Mouse (Mus musculus) gastrocnemius, postnatal 10 days (tissue): ENCODE measurements around the gene Gm44973. TPM values are rescaled to one million over a fixed set of nuclear protein-coding genes. Genes with fewer than 3 reads are reported as not detected.

Source experiments
- DNase-seq: peaks from one replicate; pipeline ENCODE4 v3.0.0; 2021; ENCODE audit warnings: mixed read lengths
- total RNA-seq, 2 experiments: library from RNA; stranded (reverse); gene quantifications; 2 replicates each; pipeline ENCODE4 v1.2.3; 2021

Gm44973 gene
- total RNA-seq, 2 experiments from 2014 or later, result not detected

GRCm38 (mm10) chr7:5081939-5082338, 66.6 kb downstream of the Gm44973 start:
- DNase-seq, result no peak

Other genes starting within 250 kb of the Gm44973 start
- gene Fam71e2, start 244.2 kb upstream of the Gm44973 start, total RNA-seq, result not detected
- under 1 TPM; 0.20 to 0.31 TPM for gene Il11, start 232.6 kb upstream of the Gm44973 start, total RNA-seq
- gene Tmem190, start 232.6 kb upstream of the Gm44973 start, total RNA-seq, result not detected
- gene Tmem238, start 225.8 kb upstream of the Gm44973 start, total RNA-seq, result 1 to 10 TPM; 3.5 to 6.3 TPM
- 100 to 1,000 TPM; 796 to 873 TPM for gene Rpl28, start 222.6 kb upstream of the Gm44973 start, total RNA-seq
- gene Ube2s, start 202.9 kb upstream of the Gm44973 start, total RNA-seq, result 100 to 1,000 TPM in 1 of 2 experiments, 10 to 100 TPM in 1; 91.1 to 107 TPM
- gene Shisa7, start 170.8 kb upstream of the Gm44973 start, total RNA-seq, result under 1 TPM; 0.12 to 0.18 TPM
- 1 to 10 TPM; 1.9 to 4.3 TPM for gene Isoc2b, start 145.2 kb upstream of the Gm44973 start, total RNA-seq
- gene Isoc2a, start 138.3 kb upstream of the Gm44973 start, total RNA-seq, result 10 to 100 TPM; 13.3 to 14.3 TPM
- under 1 TPM in 1 of 2 experiments, not detected in 1; 0.19 TPM for gene Gm36210, start 109.0 kb upstream of the Gm44973 start, total RNA-seq
- gene Zfp628, start 100.3 kb upstream of the Gm44973 start, total RNA-seq, result 10 to 100 TPM in 1 of 2 experiments, 1 to 10 TPM in 1; 9.9 to 10.5 TPM
- gene Nat14, start 93.5 kb upstream of the Gm44973 start, total RNA-seq, result 1 to 10 TPM; 1.9 to 4.4 TPM
- 10 to 100 TPM; 43.3 to 55.0 TPM for gene Ssc5d, start 89.7 kb upstream of the Gm44973 start, total RNA-seq
- gene Sbk2, start 51.1 kb upstream of the Gm44973 start, total RNA-seq, result 10 to 100 TPM; 31.0 to 46.5 TPM
- under 1 TPM in 1 of 2 experiments, not detected in 1; 0.28 TPM for gene Sbk3, start 44.3 kb upstream of the Gm44973 start, total RNA-seq
- 10 to 100 TPM; 15.2 to 18.2 TPM for gene Zfp579, start 19.3 kb upstream of the Gm44973 start, total RNA-seq
- gene Zfp524, start 1.1 kb upstream of the Gm44973 start, total RNA-seq, result 1 to 10 TPM; 6.9 to 8.0 TPM
- 10 to 100 TPM; 16.4 to 20.0 TPM for gene Fiz1, start 799 bp upstream of the Gm44973 start, total RNA-seq
- gene Zfp865, start 4.9 kb downstream of the Gm44973 start, total RNA-seq, result 10 to 100 TPM; 16.8 to 21.0 TPM
- gene Ccdc106, start 5.1 kb downstream of the Gm44973 start, total RNA-seq, result 1 to 10 TPM in 1 of 2 experiments, under 1 TPM in 1; 0.35 to 1.4 TPM
- under 1 TPM in 1 of 2 experiments, not detected in 1; 0.49 TPM for gene 4632433K11Rik, start 18.6 kb downstream of the Gm44973 start, total RNA-seq
- gene Zfp784, start 22.9 kb downstream of the Gm44973 start, total RNA-seq, result 1 to 10 TPM; 4.9 to 6.0 TPM
- gene Zfp580, start 36.0 kb downstream of the Gm44973 start, total RNA-seq, result 1 to 10 TPM; 7.3 to 10.0 TPM
- gene U2af2, start 46.6 kb downstream of the Gm44973 start, total RNA-seq, result 10 to 100 TPM; 70.2 to 94.0 TPM
- gene Epn1, start 64.7 kb downstream of the Gm44973 start, total RNA-seq, result 100 to 1,000 TPM in 1 of 2 experiments, 10 to 100 TPM in 1; 96.7 to 110 TPM
- gene Rfpl4, start 101.5 kb downstream of the Gm44973 start, total RNA-seq, result not detected
- 1 to 10 TPM; 2.4 to 2.6 TPM for gene Rasl2-9, start 110.5 kb downstream of the Gm44973 start, total RNA-seq
- gene Vmn1r55, start 134.2 kb downstream of the Gm44973 start, total RNA-seq, result not detected
- not detected for gene Vmn1r56, start 181.3 kb downstream of the Gm44973 start, total RNA-seq
- gene Vmn1r57, start 203.0 kb downstream of the Gm44973 start, total RNA-seq, result not detected